Mouse (Mus musculus) liver, embryonic 14.5 days (tissue): ENCODE measurements at regions not wholly inside any gene's neighbourhood (a gene's known extent, or its start where the extent isn't known, plus 50 kb on each side); places are given as distances from the start of the nearest gene placed in this dataset.

Experiments used
- CTCF ChIP-seq: IDR thresholded peaks from 2 replicates; pipeline ENCODE4 v1.5.1; 2016; ENCODE audit warnings: antibody characterized with exemption, low read depth, control low read depth
- EP300 ChIP-seq: IDR thresholded peaks from 2 replicates; pipeline ENCODE4 v1.6.1; 2016; ENCODE audit warnings: antibody characterized with exemption, low read depth

DNA sequence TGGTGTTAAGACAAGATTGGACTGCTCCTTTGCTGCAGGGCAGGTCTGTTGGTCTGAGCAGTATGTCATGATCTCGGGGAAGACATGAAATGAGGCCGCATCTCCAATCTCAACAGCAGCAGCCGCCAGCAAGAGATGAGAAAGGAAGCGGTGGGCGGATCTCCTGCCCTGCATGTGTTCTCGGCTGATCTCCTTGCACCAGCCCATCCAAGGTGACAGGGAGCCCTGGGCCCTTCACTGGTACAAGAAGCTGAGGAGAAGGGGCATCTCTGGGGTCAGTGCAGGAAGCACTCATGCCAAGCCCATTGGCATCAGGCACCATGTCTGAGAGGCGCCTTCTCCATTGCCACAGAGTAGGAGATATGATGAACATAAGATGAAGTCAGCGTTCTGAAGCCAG is 151.0 kb downstream of the Drd1 start:
- no peak for TF ChIP-seq CTCF
- no peak for TF ChIP-seq EP300
